Mouse (Mus musculus) R1 (cell line): ENCODE measurements at regions not wholly inside any gene's neighbourhood (a gene's known extent, or its start where the extent isn't known, plus 50 kb on each side); places are given as distances from the start of the nearest gene placed in this dataset.

Experiments
- DNase-seq: peaks from one replicate; pipeline ENCODE4 v3.0.0-alpha.2; 2018; ENCODE audit warnings: low read depth, low spot score

DNA sequence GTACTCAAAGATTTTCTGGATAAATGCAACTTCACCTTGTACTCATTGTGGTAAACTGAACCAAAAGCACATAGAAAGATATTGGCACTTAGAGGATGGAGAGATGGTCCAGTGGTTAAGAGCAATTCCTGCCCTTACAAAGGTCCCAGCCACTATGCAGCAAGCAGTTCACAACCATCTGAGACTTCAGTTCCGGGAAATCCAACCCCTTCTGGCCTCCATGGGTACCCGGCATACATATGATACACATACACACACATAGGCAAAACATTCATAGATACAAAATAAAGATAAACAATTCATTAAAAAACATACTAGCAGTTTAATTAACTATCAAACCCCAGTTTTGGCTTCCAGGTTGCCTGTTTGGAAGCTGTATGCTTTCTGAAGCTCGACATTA is 189.5 kb upstream of the Tmem45b start:
- no peak for DNase-seq

DNA sequence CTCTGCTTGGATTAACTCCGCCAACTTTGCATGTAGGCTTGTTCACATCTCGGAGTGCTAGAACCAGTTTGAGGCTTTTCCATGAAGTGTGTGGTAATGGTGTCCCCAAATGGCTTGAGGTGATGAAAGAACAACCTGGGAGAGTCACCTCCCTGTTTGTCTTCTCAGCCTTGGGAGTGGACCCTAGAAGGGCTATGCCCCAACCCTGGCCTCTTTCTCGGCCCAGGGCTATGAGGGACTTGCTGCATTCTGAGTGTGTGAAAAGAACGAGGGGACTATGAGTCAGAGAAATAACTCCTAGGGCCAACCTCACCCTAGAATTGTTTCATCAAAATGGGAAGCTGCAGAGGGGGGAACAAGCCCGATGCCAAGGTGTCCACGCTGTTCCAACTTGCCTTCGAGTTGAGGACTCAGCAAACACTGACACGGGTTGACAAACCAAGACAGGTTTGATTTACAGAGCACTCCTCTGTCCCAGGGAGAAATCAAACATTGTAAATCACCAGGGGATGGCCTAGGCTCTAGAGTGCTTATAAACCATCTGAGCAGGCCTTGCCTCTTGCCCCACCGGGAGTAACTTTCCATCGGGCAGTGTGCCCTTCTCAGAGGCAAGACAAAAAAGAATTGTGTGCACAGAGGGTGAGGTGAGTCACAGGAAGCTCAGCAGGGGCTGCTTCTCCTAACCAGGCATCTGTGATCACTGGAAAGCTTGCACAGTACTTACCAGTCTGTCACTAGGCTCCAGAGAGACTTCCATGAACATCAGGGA is 186.3 kb upstream of the Tmem45b start:
- DNase-seq: no peak

DNA sequence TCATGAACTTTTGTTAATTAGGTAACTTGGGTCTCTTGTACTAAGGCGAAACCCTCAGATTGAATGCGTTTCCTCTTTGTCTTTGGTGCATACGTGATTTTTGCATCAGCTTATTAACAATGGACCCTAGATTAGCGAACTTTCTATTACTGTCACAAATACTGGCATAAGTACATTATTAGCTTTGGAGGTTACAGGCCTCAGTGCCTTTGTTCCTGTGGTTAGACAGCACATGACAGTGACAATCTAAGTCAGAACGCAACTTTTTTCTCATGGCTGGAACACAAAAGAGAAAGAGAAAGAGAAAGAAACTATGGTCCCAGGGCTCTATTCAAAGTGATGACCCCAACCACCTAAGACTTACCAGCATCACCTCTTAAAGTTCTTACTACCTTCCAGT is 184.8 kb upstream of the Tmem45b start:
- DNase-seq: no peak

DNA sequence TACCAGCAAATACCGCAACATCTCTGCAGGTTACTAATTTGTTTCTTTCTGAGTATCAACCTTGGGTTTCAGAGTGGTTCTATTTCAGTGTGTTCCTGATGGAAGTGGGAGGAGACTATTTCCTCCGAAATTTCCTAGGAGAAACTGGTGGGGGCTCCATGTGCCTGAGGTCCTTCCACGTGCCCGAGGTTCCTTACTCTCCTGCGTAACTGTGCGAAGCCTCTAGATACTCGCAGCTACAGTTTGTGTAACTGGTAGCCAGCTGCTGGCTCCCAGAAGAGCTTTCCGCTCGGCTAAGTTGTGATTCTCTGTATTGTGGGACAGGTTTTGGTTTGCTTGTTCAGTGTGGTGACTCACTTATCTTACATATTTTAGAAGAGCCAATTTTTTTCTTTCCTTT is 184.3 kb upstream of the Tmem45b start:
- no peak for DNase-seq

DNA sequence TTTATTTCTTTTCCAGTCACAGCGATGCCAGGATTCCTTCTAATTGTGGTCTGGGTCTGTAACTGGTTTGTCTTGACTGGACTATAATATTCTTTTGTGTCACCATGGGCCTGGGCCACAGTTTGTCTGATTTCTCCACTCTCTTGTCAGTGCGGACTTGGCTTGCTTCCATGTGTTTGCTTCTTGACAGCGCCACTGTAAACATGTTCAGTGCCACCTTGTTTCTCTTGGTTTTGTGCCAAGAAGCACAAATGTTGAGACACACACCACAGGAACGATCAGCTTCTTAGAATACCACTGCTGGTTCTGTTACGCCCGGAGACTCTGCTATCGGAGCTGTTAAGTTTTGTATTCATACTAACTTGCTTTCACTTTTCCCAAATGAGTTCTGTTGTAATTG is 180.9 kb upstream of the Tmem45b start:
- no peak for DNase-seq

DNA sequence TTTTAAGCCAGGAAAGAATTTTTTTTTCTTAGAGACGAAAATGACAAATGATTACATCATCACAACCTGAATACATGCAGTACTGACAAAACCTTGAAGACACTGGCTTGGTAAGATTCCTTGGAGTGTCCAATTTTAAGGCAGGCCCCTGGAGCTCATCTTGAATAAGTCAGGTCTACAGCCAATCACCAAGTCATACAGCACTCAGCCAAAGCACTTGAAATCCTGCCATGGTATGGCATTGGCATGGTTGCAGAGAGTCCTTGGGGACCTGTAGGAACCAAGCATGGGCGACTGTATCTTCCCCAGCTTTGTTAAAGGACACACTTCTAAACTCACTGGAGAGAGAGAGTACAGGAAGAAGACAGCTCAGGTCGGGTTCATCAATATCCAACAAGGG is 179.8 kb upstream of the Tmem45b start:
- no peak for DNase-seq

DNA sequence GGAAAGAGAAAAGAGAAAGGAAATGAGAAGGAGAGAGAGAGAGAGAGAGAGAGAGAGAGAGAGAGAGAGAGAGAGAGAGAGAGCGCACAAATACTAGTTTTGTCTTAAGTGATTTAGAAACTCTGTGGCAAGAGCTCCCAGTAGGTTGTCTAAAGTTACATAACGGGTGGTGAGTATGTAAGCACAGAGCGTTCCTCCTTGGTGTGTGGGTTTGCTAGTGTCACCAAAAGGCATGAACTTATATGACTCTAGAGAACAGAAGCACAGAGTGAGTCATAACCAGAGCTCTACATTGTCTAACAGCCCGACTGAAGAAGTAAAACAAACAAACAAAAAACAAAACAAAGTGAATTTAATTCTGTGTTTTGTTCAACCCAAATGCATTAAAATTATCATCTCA is 177.9 kb upstream of the Tmem45b start:
- DNase-seq: no peak

DNA sequence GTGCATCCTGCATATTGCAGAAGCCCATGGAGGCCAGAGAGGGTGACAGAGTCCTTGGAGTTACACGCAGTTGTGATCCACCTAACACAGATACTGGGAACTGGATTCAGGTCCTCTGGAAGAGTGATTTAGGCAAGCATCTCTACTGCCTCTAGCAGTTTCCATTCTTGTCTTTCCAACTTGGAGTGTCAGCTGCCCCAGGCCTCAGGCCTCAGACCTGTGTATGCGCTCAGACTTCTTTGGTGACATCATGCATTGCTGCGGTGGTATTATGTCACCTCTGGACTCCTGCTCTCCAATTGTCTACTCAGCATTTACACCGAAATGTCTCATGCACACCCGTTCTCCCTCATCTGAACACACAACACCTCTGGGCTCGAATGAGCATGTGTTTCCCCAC is 164.0 kb upstream of the Tmem45b start:
- DNase-seq: no peak

DNA sequence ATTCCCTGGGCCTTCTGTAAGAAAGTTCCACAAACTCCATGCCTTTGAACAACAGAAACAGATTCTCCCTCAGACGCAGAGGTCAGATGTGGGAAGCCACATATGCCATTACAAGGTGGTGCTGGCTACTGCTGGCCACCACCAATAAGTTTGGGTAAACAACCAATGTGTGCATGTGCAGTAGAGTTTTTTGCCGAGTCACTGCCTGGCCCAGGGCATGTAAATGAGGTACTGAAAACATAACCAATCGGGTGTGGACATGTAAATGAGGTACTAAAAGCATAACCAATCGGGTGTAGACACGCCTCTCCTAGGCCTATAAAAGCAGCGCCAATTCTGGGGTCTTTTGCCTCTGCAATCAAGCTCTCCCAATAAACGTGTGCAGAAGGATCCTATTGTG is 157.3 kb upstream of the Tmem45b start:
- DNase-seq: peak; percentile 48

DNA sequence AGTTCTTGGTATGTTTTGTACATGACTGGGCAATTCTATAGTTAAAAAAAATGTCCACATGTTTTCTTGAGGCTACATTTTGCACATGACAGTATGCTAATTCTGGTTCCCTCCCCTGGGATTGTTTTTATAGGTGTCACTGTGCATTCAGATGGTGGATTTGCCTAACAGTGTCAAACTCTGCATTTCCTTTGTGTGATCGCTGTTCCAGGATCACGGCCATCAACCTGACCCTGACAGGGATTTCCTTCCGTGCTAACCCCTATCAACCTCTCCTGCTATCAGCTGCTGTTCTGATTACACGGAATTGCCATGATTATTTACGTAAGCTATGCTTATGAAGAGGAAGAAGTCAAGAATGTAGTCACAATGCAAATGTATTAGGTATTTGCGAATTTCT is 155.1 kb upstream of the Tmem45b start:
- peak; percentile 72 for DNase-seq

DNA sequence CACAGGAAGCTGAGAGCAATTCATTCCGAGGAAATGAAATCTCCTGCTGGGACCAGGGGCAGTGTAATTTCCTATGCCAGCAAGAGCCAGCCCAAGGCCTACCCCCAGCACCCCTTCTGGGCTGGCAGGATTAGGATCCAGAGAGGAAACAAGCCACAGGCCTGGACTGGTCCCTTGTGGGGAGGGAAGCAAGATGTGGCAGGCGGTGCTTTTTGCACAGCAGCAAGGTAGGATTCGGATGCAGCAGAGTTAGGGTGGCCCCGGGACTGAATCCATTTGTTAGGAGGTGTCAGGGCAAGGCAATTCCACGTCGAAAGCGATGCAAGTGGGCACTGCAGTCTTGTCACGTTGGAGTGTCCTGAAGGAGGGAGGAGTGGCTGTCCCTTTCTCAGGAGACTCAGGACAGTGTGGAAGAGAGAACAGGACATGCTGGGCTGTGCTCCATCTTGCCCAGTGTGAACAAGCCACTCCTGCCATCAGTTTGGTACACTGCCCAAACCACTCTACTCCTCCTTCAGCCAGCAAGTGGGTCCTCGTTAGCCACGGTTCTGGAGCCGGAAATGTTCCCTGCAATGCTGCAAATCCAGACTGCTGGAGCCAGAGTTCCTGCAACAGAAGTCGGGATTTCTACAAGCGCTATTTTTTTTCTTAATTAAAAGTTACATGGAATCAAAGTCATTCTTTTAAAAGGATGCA is 150.1 kb upstream of the Tmem45b start:
- peak; percentile 46 for DNase-seq

DNA sequence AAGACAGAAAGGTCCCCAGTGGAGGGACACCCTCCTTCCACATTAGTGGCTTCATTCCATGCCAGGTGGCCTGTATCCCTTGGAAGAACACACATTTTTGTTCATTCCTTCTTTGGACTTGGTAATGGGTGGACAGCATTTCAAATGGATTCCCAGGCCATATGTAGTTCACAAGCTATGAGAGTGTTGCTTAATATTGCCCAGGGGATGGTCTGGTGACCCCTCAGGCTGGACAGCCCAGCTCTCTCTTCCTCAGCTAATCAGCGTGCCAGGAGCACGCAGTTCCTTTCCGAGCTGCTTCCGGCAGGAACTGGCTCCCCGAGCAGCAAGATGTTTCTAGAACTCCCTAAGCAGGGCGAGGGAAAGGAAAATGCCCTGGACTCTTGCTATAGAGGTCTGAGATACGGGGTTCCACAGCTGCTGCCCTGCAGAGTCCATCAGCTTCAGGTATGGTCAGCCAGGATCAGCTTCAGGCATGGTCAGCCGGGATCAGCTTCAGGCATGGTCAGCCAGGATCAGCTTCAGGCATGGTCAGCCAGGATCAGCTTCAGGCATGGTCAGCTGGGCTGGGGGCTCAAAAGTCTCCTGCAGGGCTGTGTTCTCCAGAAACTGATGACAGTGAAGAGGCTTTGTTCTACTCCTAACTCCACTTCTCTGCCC is 146.9 kb upstream of the Tmem45b start:
- no peak for DNase-seq

DNA sequence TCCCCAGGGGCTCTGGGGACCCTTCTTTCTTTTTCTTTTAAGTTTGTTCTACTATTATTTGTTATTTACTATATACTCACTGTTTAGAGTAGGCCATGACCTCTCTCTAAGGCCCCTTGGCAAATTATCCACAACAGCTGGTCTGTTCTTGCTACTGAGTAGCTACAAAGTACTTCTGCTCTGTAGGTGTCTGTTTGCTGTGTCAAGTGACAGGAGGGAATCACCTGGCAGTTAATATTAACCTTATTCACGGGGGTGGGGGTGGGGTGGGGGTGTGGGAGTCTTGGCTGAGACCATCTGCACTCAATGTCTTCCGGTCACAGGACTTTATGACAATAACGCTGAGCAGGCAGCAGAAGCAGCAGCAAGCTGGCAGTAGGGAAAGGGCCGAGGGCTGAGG is 146.4 kb upstream of the Tmem45b start:
- no peak for DNase-seq

DNA sequence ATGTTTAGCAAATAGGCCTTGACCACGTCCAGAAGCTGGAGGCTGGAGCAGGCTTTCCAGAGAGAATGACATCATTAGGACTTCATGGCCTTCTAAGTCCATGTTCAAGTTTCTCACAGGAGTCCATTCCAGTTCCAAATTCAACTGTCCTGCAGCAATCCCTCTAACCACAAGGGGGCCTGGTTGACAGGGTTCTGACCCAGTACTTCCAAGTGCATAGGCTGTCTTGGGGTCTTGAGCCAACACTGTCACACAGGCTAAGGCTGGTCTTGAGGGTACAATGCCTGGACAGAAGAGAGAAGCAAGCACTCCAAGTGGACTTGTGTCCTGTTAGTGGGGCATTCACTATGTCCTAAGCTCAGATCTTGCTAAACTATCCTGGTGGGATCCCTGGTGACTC is 145.9 kb upstream of the Tmem45b start:
- peak; percentile 43 for DNase-seq

DNA sequence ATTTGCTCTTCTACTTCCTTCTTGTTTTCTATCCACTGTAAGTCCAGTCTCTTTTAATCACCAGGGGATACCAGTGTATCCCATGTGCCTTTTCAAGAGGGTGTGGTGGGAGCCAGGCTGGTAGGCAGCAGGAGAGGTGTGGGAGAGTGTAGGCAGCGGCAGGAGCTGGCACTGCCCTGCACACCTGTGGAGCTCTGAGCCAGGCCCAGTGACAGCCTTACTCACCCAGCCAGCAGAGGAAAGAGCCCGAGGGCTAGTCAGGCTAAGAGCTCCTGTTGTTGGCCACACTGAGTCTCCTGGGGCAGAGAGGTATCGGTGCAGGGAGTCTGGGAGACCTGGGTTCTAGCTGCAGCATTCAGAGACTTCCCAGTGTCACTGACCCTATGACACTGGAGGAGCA is 145.5 kb upstream of the Tmem45b start:
- no peak for DNase-seq

DNA sequence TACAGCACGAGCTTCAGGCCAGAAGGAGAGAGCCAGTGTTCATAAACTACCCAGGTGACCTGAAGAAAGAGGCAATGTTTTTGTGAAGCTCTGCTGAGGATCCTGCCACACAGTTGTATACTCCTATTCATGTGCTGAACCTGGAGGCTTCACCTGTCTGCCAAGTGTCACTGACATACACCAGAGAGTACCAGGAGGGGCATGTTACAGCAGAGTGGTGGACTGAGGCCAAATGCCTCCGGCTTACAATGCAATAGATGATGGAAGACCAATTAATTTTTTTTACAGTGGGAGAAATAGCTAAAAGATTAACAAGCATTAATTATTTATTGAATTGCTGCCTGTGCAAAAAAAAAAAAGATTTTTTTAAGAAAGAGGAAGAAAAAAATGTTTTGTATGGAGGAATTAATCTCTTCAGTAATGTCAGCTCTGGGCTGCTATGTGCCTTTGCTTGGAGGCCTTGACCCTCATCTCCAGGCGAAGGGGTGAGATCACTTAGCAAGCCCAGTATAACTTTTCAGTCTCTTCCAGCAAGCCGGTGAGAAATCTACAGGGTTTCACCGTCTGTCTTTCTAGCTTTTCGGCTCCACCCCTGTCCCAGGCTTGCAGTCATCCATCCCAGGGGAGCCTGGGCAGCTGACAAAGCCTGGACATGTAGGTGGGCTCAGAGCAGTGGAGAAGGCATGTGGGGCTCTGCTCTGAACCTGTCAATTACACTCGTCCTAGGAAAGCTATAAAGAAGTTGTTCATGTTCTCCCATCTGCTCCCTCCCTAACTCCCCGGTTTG is 144.0 kb upstream of the Tmem45b start:
- no peak for DNase-seq

DNA sequence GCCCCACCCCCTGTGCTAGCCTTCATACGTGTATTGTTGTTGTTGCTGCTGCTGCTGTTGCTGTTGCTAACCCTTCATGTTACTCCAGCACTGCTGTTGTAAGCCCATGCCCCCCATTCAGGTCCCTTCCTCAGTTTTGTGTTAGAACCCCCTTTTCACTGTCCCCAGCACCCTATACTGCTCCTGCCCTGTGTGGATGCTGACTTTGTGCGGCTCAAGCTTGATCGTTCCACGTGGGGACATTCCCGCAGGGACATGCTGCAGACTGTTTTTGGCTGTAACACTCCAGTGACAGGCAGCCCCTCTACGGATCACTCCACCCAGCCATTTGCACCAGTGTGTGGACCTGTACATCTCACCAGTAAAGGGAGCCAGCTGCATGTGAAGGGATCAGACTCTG is 142.7 kb upstream of the Tmem45b start:
- DNase-seq: no peak

DNA sequence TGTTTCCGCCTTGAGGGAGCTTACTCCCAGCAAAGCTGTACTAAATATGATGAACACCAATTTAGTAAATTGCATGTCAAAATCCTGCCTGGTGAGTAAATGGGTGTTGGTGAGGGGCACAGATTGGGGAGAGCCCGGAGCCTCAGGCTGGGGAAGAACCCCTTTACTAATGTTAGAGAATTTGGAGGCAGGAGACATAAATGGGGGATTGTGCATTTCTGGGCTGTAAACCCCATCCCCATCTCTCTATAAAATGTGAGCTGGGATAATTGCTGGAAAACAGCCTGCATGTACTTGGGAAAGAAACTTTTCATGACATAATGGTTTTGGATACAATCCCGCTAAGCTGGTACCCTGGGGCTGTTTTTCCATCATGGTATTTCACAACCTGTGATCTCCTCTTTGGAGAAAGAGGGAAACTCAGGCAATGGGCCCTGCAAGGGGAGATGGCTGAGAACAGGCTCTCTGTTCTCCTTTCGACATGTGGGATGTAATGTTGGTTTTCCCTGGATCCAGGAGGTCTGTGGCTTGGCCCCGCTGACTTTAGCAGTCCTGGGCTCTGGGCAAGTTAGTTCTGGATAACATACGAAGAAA is 140.3 kb upstream of the Tmem45b start:
- no peak for DNase-seq

DNA sequence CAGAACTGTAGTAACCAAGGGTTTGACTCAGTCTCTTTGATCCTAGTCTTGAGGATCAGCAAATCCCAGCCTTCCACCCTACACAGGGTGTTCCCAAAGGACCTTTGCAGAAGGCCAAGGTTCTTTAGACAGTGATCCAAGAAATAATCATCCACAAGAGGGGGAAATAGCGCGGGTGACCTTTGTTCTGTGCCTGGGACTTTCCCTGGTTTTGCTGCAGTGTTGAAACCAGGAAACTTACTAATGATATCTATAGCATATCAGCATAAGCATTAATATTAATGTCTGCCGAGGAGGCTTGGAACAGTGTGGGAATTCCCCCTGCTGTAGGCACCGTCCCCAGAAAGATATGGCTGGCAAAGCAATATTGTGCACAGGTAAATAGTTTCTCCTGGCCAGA is 138.4 kb upstream of the Tmem45b start:
- no peak for DNase-seq

DNA sequence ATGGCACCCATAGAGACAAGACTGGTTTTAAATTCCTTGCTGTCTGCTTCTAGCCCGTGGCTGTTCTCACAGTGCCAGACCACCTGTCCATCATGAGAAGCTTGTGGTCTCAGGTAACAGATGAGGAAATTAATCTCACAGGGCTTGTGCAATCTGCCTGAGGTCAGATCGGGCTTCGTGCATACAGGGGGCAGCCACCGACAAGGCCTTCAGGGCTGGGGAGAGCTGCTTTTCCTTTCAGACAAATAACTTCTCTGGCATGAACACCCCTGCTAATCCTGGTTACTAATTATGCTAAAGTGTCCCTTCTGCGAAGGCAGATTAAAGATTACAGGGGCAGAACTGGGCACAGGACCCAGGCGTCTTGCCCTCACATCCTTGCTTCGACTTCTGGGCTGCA is 130.8 kb upstream of the Tmem45b start:
- no peak for DNase-seq

DNA sequence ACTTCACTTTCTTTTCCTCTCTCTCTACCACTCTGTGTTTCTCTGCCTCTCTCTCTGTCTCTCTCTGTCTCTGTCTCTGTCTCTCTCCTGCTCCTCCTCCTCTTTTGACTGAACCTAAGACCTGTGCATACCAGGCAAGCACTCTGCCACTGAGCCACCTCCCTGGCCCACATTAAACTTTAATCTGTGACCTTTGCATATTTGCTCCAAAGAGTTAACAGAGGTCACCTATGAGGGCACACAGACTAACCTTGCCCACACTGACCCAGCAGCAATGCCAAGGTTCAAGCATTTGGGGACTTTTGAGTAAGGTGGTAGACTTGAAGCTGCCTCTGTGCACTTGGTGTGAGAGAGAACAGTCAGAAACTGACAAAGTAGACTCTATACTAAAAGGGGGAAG is 123.4 kb upstream of the Tmem45b start:
- DNase-seq: no peak

DNA sequence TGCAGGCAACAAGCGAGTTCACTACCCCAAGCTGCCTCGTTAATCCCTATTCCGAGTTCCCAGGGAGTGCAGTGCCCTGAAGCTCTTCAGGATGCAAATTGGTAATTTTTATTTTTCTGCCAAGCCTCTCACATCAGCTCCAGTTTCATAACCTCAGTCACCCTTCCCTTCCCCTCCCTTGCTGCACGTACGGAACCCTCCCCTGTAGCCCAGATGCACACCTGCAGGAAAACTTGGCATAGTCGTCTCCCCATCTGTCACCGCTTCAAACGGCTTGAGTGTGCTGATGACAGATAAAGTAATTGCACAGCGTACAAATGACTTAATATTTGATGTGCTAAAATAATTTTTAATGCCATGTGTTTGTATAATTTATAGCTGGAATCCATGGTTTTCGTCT is 119.7 kb upstream of the Tmem45b start:
- no peak for DNase-seq
